8 mouse cellular contexts compared by ENCODE assay signal in genomic region chr13:97442283-97442682, GRCm38 (mm10).
DNase-seq lines count a peak whose midpoint lies in the region; ATAC-seq and TF ChIP-seq lines count a peak whose summit lies in the region.
"Had no signal": no experiment of that assay in that cellular context is flagged by ENCODE, and none has a peak within 500 bp of the region (broad histone marks: within the 10 kb centered on the region; RNA-seq: fewer than 3 reads in every experiment).

No protein-coding gene starts in this region.

- no peak for ATAC-seq in midbrain, postnatal 0 days (ENCODE audit: low FRiP score)
- ATAC-seq in hindbrain, postnatal 0 days = no peak
- peak; percentile 78 for ATAC-seq in megakaryocyte progenitor cell, adult 5-6 weeks (replicated peaks; ENCODE audit: poor library complexity)

- 39% methylated on average over 10 of the region's 10 CpGs for WGBS in midbrain, embryonic 10.5 days
- 28% methylated on average over 10 of the region's 10 CpGs for WGBS in midbrain, postnatal 0 days
- WGBS in hindbrain, postnatal 0 days = 24% methylated on average over 10 of the region's 10 CpGs

- H3K27ac ChIP-seq in midbrain, embryonic 10.5 days (replicated peaks) = peak overlapping the region; percentile 82
- no peak overlapping the region for H3K27ac ChIP-seq in midbrain, postnatal 0 days (ENCODE audit: low read depth, low read length)
- H3K27ac ChIP-seq in hindbrain, postnatal 0 days = peak overlapping the region; percentile 34; the same call in 1 of the 2 replicates

- no peak for TF ChIP-seq CTCF in midbrain, postnatal 0 days (IDR thresholded peaks at IDR 0.05)
- no peak for TF ChIP-seq CTCF in hindbrain, postnatal 0 days (IDR thresholded peaks at IDR 0.05; ENCODE audit: low read depth)

- DNase-seq in midbrain, embryonic 10.5 days (ENCODE audit: low spot score) = peak; percentile 38
- no peak for DNase-seq in midbrain, postnatal 0 days (ENCODE audit: low spot score)
- DNase-seq in embryo, embryonic 9.5 days (ENCODE audit: extremely low spot score) = peak; percentile 51
- no peak for DNase-seq in hindbrain, postnatal 0 days (ENCODE audit: low spot score)
- peak; percentile 80 for DNase-seq in thymus, postnatal 25 days
- no peak for DNase-seq in urinary bladder, postnatal 10 days (ENCODE audit: low spot score)

- H3K9me3 ChIP-seq in midbrain, embryonic 10.5 days (replicated peaks) = no peaks in the 10 kb centered on the region
- no peaks in the 10 kb centered on the region for H3K9me3 ChIP-seq in midbrain, postnatal 0 days (ENCODE audit: low read length)
- H3K9me3 ChIP-seq in hindbrain, postnatal 0 days (ENCODE audit: low read length) = no peaks in the 10 kb centered on the region

- H3K4me2 ChIP-seq in midbrain, postnatal 0 days (ENCODE audit: low read depth, low read length, poor library complexity, severe bottlenecking) = no peak overlapping the region
- no peak overlapping the region for H3K4me2 ChIP-seq in hindbrain, postnatal 0 days (ENCODE audit: low read depth, low read length)

- no peaks in the 10 kb centered on the region; the same call in 1 of the 2 replicates for H3K27me3 ChIP-seq in midbrain, embryonic 10.5 days (ENCODE audit: low read depth, poor library complexity, severe bottlenecking)
- H3K27me3 ChIP-seq in midbrain, postnatal 0 days (ENCODE audit: insufficient read depth, low read length) = no peaks in the 10 kb centered on the region
- no peaks in the 10 kb centered on the region for H3K27me3 ChIP-seq in hindbrain, postnatal 0 days (ENCODE audit: insufficient read depth, low read length)

- no peaks in the 10 kb centered on the region for H3K36me3 ChIP-seq in midbrain, embryonic 10.5 days
- no peaks in the 10 kb centered on the region for H3K36me3 ChIP-seq in midbrain, postnatal 0 days (ENCODE audit: insufficient read depth, low read length)
- no peaks in the 10 kb centered on the region for H3K36me3 ChIP-seq in hindbrain, postnatal 0 days (ENCODE audit: insufficient read depth, low read length)

- H3K4me3 ChIP-seq in midbrain, embryonic 10.5 days = peak overlapping the region; percentile 16; the same call in 1 of the 2 replicates
- H3K4me3 ChIP-seq in midbrain, postnatal 0 days (ENCODE audit: low read depth, low read length) = no peak overlapping the region
- no peak overlapping the region for H3K4me3 ChIP-seq in hindbrain, postnatal 0 days (ENCODE audit: low read length)
- H3K4me3 ChIP-seq: erythroblast, embryonic 14.5 days had no signal

- H3K4me1 ChIP-seq in midbrain, embryonic 10.5 days = peaks cover 59% of the 10 kb centered on the region
- peaks cover 17% of the 10 kb centered on the region for H3K4me1 ChIP-seq in midbrain, postnatal 0 days (ENCODE audit: insufficient read depth, low read length)
- peaks cover 28% of the 10 kb centered on the region for H3K4me1 ChIP-seq in hindbrain, postnatal 0 days (ENCODE audit: insufficient read depth, low read length)

- H3K9ac ChIP-seq in midbrain, postnatal 0 days (replicated peaks; ENCODE audit: low read length, poor library complexity, severe bottlenecking) = no peak overlapping the region
- H3K9ac ChIP-seq in hindbrain, postnatal 0 days (replicated peaks; ENCODE audit: low read length) = no peak overlapping the region

Comparison
In these comparisons a context has a peak if more than half of its experiments do, and no peak if none do; other contexts are left out.
1. DNase-seq: peak in midbrain, embryonic 10.5 days (single experiment), embryo, embryonic 9.5 days (single experiment) and thymus, postnatal 25 days (single experiment); none in midbrain, postnatal 0 days (single experiment), hindbrain, postnatal 0 days (single experiment) and urinary bladder, postnatal 10 days (single experiment).